Mouse (Mus musculus) ES-Bruce4 (cell line): ENCODE measurements around the gene Triobp. TPM values are rescaled to one million over a fixed set of nuclear protein-coding genes. Genes with fewer than 3 reads are reported as not detected.

Experiments
- H3K27ac ChIP-seq: 2 replicates; pipeline ENCODE4 v1.5.1; 2012; ENCODE audit warnings: low read length, inconsistent platforms; ENCODE audit not compliant: insufficient read depth
- H3K27me3 ChIP-seq: 2 replicates; pipeline ENCODE4 v1.6.1; 2012; ENCODE audit warnings: mild to moderate bottlenecking, low read length, inconsistent platforms; ENCODE audit not compliant: control insufficient read depth, poor library complexity, insufficient read depth, severe bottlenecking
- H3K36me3 ChIP-seq: 2 replicates; pipeline ENCODE4 v1.6.1; 2012; ENCODE audit warnings: inconsistent platforms, mild to moderate bottlenecking, low read length, moderate library complexity; ENCODE audit not compliant: control insufficient read depth, poor library complexity, insufficient read depth, severe bottlenecking
- H3K4me1 ChIP-seq: one replicate; pipeline ENCODE4 v1.8.1; 2011; ENCODE audit warnings: low read length; ENCODE audit not compliant: control insufficient read depth, insufficient read depth
- H3K4me3 ChIP-seq: 2 replicates; pipeline ENCODE4 v1.5.1; 2011; ENCODE audit warnings: low read depth, mild to moderate bottlenecking, low read length
- H3K9ac ChIP-seq: 2 replicates; pipeline ENCODE4 v1.6.1; 2012; ENCODE audit warnings: low read depth, mild to moderate bottlenecking, inconsistent platforms; ENCODE audit not compliant: poor library complexity, severe bottlenecking
- H3K9me3 ChIP-seq: replicated peaks from 2 replicates; pipeline ENCODE4 v1.6.1; 2012; ENCODE audit warnings: mild to moderate bottlenecking, low read length, inconsistent platforms; ENCODE audit not compliant: control insufficient read depth, poor library complexity, insufficient read depth, severe bottlenecking
- CTCF ChIP-seq: IDR thresholded peaks from one replicate; pipeline ENCODE4 v1.8.1; 2011; ENCODE audit warnings: low read depth, low read length
- EP300 ChIP-seq: IDR thresholded peaks from 2 replicates; pipeline ENCODE4 v1.6.1; 2011; ENCODE audit warnings: low read depth, low read length; ENCODE audit not compliant: insufficient read depth
- POLR2A ChIP-seq: IDR thresholded peaks from one replicate; pipeline ENCODE4 v1.8.1; 2011; ENCODE audit warnings: low read length; ENCODE audit not compliant: insufficient read depth
- polyA plus RNA-seq: library from polyadenylated mRNA; stranded (reverse); fragments of >200 nt; gene quantifications from 2 replicates; pipeline ENCODE4 v1.2.4, GENCODE M21; 2011; ENCODE audit warnings: low read depth; ENCODE audit not compliant: missing spikeins, insufficient read depth, insufficient read length

The Triobp gene
- polyA plus RNA-seq, 1 experiment, result 49.5 TPM

GRCm38 (mm10) chr15:78992925-78993324 lies 45.4 kb downstream of the Triobp start:
- H3K9ac ChIP-seq, result no peak overlapping the region
- H3K4me1 ChIP-seq, result peaks cover 1% of the 10 kb centered on the region
- H3K27ac ChIP-seq, result no peak overlapping the region
- no peak overlapping the region for H3K4me3 ChIP-seq
- H3K9me3 ChIP-seq, result no peaks in the 10 kb centered on the region
- no peaks in the 10 kb centered on the region for H3K27me3 ChIP-seq
- H3K36me3 ChIP-seq, result peaks cover 6% of the 10 kb centered on the region; the same call in 1 of the 2 replicates
- TF ChIP-seq POLR2A, result no peak
- no peak for TF ChIP-seq CTCF
- TF ChIP-seq EP300, result no peak

- H3K27me3 ChIP-seq, result no peaks in the 10 kb centered on the region
- H3K9ac ChIP-seq, result no peak overlapping the region
- TF ChIP-seq POLR2A (no peak), EP300 (no peak), CTCF (no peak)
- H3K4me3 ChIP-seq, result no peak overlapping the region
- H3K9me3 ChIP-seq, result no peaks in the 10 kb centered on the region
- H3K27ac ChIP-seq, result no peak overlapping the region
- H3K36me3 ChIP-seq, result peaks cover 6% of the 10 kb centered on the region; the same call in 1 of the 2 replicates
- peaks cover 3% of the 10 kb centered on the region for H3K4me1 ChIP-seq
Observed at GRCm38 (mm10) chr15:78995916-78996315, 48.4 kb downstream of the Triobp start.

GRCm38 (mm10) chr15:78996663-78997062 lies 49.1 kb downstream of the Triobp start:
- Histone ChIP-seq H3K36me3 (peaks cover 6% of the 10 kb centered on the region; the same call in 1 of the 2 replicates), H3K4me3 (no peak overlapping the region), H3K27me3 (no peaks in the 10 kb centered on the region), H3K9ac (no peak overlapping the region), H3K9me3 (no peaks in the 10 kb centered on the region), H3K27ac (no peak overlapping the region), H3K4me1 (peaks cover 3% of the 10 kb centered on the region)
- TF ChIP-seq CTCF, result no peak
- TF ChIP-seq POLR2A, result no peak
- TF ChIP-seq EP300, result no peak

- H3K36me3 ChIP-seq, result peaks cover 6% of the 10 kb centered on the region; the same call in 1 of the 2 replicates
- no peak overlapping the region for H3K9ac ChIP-seq
- TF ChIP-seq CTCF, result no peak
- TF ChIP-seq POLR2A, result no peak
- no peak for TF ChIP-seq EP300
- peaks cover 4% of the 10 kb centered on the region for H3K4me1 ChIP-seq
- H3K9me3 ChIP-seq, result no peaks in the 10 kb centered on the region
- no peak overlapping the region for H3K27ac ChIP-seq
- H3K27me3 ChIP-seq, result no peaks in the 10 kb centered on the region
- no peak overlapping the region for H3K4me3 ChIP-seq
Observed at GRCm38 (mm10) chr15:78998348-78998747, 50.8 kb downstream of the Triobp start.

GRCm38 (mm10) chr15:78999586-78999985 lies 52.1 kb downstream of the Triobp start:
- H3K4me3 ChIP-seq, result no peak overlapping the region
- TF ChIP-seq POLR2A (no peak), CTCF (no peak), EP300 (no peak)
- peaks cover 4% of the 10 kb centered on the region for H3K4me1 ChIP-seq
- no peaks in the 10 kb centered on the region for H3K9me3 ChIP-seq
- H3K9ac ChIP-seq, result no peak overlapping the region
- H3K36me3 ChIP-seq, result no peaks in the 10 kb centered on the region
- H3K27ac ChIP-seq, result no peak overlapping the region
- H3K27me3 ChIP-seq, result no peaks in the 10 kb centered on the region

- no peak overlapping the region for H3K9ac ChIP-seq
- H3K9me3 ChIP-seq, result no peaks in the 10 kb centered on the region
- H3K4me3 ChIP-seq, result no peak overlapping the region
- no peaks in the 10 kb centered on the region for H3K36me3 ChIP-seq
- TF ChIP-seq POLR2A (no peak), EP300 (no peak), CTCF (no peak)
- peaks cover 4% of the 10 kb centered on the region for H3K4me1 ChIP-seq
- no peaks in the 10 kb centered on the region for H3K27me3 ChIP-seq
- no peak overlapping the region for H3K27ac ChIP-seq
Observed at GRCm38 (mm10) chr15:79000357-79000791, 52.9 kb downstream of the Triobp start.
